Mouse (Mus musculus) spleen, adult 12 weeks (tissue): Measurements from ENCODE around the gene Stx2.

Experiments
- DNase-seq: peaks from one replicate; pipeline ENCODE4 v3.0.0; 2022; ENCODE audit warnings: low spot score

Gene Stx2

DNA sequence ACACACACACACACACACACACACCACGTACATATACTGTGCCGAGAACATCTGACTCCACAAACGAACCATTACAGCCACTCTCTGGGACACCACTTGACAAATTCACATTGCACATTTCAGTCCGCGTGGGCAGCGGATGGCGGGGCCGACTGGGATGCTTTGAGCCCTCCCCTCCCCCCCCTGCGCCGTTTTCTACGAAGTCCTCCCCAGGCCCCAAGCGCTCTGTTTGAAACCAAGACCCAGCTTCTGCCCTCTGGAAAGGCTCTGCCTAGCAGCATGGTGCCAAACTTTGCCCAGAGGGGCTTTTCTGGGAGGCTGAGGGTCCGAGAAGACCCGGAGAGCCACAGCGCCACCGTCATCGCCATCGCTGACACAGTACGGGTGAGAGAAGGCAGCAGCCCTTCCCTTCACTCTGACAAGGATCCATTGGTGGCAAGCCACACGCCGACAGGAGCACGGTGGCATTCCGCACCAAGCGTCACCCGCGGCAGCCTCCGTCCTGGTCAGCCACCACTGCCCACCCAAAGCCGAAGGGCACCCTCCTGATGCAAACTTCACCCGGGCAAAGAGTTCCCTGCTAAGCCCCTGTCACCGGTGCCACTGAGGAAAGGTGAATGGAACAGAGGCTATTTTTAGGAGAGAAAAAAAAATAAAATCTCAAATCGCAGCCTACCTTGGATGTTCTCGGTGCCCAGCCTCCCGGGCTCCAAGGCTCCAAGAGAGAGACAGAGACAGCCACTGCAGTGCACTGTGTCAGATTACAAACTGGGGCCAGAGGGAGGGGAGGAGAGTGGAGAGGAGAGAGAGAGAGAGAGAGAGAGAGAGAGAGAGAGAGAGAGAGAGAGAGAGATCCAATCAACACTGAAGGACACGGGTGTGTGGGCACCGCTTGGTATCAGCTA lies 55.8 kb downstream of the Stx2 start:
- DNase-seq, result no peak

DNA sequence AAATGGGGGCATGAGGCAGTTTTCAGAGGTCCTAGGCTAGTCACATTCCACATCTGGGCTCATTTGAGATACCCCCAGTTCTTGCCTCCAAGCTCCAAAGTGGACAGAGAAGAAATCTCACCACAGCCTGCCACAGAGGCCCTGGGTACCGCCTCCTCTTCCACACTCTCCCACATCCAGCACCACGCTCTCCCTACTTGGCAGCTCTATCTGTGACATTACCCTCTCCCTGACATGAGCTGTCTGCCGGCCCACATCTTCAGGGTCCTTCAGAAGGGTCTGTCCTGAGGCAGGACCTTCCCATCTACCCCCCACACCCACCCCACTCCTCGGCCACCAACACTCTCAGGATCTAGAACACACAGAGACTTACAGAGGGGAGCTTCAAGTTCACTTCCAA lies 56.9 kb downstream of the Stx2 start:
- DNase-seq, result no peak

GRCm38 (mm10) chr5:128947093-128947492 lies 61.3 kb downstream of the Stx2 start:
- DNase-seq, result no peak

GRCm38 (mm10) chr5:128940436-128940835 lies 67.9 kb downstream of the Stx2 start:
- no peak for DNase-seq

- DNase-seq, result no peak
Measured at GRCm38 (mm10) chr5:128935359-128935899, 72.9 kb downstream of the Stx2 start.
